Mouse (Mus musculus): ENCODE measurements around the gene Pnpla8.

DNA sequence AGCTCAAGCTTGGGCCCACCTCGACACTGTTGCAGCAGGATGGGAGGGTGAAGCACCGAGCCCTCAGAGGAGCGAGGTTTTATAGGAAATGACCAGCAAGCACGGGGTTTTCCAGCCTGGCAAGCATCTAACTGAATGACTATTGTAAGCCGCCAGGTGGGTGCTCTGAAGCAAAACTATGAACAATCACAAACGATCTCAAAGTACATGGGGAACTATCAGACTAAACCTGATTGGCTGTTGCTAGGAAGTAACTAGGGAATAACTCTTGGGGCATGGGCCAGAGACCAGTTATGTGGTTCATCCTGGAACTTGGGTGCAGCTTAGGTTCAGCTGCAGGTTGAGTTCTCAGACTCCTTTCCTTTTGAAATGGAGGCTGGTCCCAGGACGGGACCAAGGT is 19.9 kb downstream of the Pnpla8 start:
- TF ChIP-seq CTCF (IDR thresholded peaks at IDR 0.05; ENCODE audit: low read depth, low read length) (no peak), POLR2A (IDR thresholded peaks at IDR 0.05; ENCODE audit: extremely low read depth, insufficient read depth, low read length) (no peak)
